Mouse (Mus musculus) stomach, postnatal 0 days (tissue): ENCODE data around the gene Cobl.

Experiments
- CTCF ChIP-seq: IDR thresholded peaks from 2 replicates; pipeline ENCODE4 v1.5.1; 2016; ENCODE audit warnings: antibody characterized with exemption, low read depth, mild to moderate bottlenecking, moderate library complexity
- EP300 ChIP-seq: optimal IDR thresholded peaks from 2 replicates; pipeline ENCODE3; 2016; ENCODE audit warnings: antibody characterized with exemption

DNA sequence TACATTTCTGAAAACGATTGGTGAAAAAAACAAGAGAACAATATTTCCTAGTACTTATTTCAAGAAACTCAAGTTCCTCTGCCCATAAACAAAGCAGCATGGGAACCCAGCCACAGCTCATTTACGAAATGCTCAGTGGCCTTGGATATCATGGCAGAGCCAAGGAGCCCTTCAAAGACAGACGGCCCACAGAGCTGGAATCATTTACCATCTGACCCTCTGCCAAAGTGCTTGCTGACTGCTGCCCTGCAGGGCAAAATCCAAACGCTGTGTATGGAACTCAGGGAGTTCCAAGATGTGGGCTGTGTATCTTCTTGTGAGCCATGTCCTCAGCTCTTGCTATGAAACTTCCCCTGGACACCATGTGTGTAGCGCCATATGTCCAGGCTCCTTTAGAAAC, 38.0 kb downstream of the Cobl start:
- no peak for TF ChIP-seq CTCF
- no peak for TF ChIP-seq EP300
